Mouse (Mus musculus) lung, postnatal 25 days (tissue): ENCODE measurements at regions not wholly inside any gene's neighbourhood (a gene's known extent, or its start where the extent isn't known, plus 50 kb on each side); places are given as distances from the start of the nearest gene placed in this dataset.

ENCODE experiments used
- DNase-seq: peaks from one replicate; pipeline ENCODE4 v3.0.0; 2022; ENCODE audit warnings: low spot score

GRCm38 (mm10) chr1:119308719-119309365 lies 113.2 kb downstream of the Inhbb start:
- peak; percentile 14 for DNase-seq

- DNase-seq, result peak; percentile 13
These were observed 116.6 kb downstream of the Inhbb start for GRCm38 (mm10) chr1:119305315-119305976.

GRCm38 (mm10) chr1:119304470-119304980 lies 117.5 kb downstream of the Inhbb start:
- no peak for DNase-seq

GRCm38 (mm10) chr1:119302349-119302995 lies 119.6 kb downstream of the Inhbb start:
- DNase-seq, result peak; percentile 35

GRCm38 (mm10) chr1:119301931-119302330 lies 120.1 kb downstream of the Inhbb start:
- no peak for DNase-seq

GRCm38 (mm10) chr1:119301258-119301657 lies 120.8 kb downstream of the Inhbb start:
- no peak for DNase-seq

- peak; percentile 81 for DNase-seq
These were observed 122.0 kb downstream of the Inhbb start for GRCm38 (mm10) chr1:119299842-119300752.

GRCm38 (mm10) chr1:119298696-119299230 lies 123.3 kb downstream of the Inhbb start:
- no peak for DNase-seq

GRCm38 (mm10) chr1:119295121-119295520 lies 126.9 kb downstream of the Inhbb start:
- DNase-seq, result peak; percentile 76

- peak; percentile 81 for DNase-seq
These were observed 128.2 kb downstream of the Inhbb start for GRCm38 (mm10) chr1:119293839-119294238.

GRCm38 (mm10) chr1:119292216-119292615 lies 129.8 kb downstream of the Inhbb start:
- peak; percentile 77 for DNase-seq

GRCm38 (mm10) chr1:119290165-119290916 lies 131.7 kb downstream of the Inhbb start:
- peak; percentile 40 for DNase-seq

GRCm38 (mm10) chr1:119289516-119290164 lies 132.4 kb downstream of the Inhbb start:
- peak; percentile 19 for DNase-seq

GRCm38 (mm10) chr1:119282416-119282815 lies 139.6 kb downstream of the Inhbb start:
- DNase-seq, result no peak

GRCm38 (mm10) chr1:119279261-119279660 lies 142.8 kb downstream of the Inhbb start:
- DNase-seq, result no peak

- DNase-seq, result peak; percentile 65
These were observed 143.4 kb downstream of the Inhbb start for GRCm38 (mm10) chr1:119278528-119279201.

GRCm38 (mm10) chr1:119277990-119278389 lies 144.1 kb downstream of the Inhbb start:
- DNase-seq, result no peak

GRCm38 (mm10) chr1:119266013-119266412 lies 156.0 kb downstream of the Inhbb start:
- DNase-seq, result no peak

GRCm38 (mm10) chr1:119265192-119265891 lies 156.7 kb downstream of the Inhbb start:
- no peak for DNase-seq
